Mouse (Mus musculus) liver, embryonic 14 days (tissue): Measurements from ENCODE around the gene Klk1b4. TPM values are rescaled to one million over a fixed set of nuclear protein-coding genes. Genes with fewer than 3 reads are reported as not detected.

ENCODE experiments used
- polyA plus RNA-seq: library from polyadenylated mRNA; depleted of rRNA; stranded (reverse); fragments of >200 nt; gene quantifications from 2 replicates; pipeline ENCODE4 v1.2.3, GENCODE M21; 2012; rRNA removed

Gene Klk1b4
- polyA plus RNA-seq = not detected in 2 replicates

GRCm38 (mm10) chr7:44207135-44207534 is at the start of gene Klk1b4:
TSS of gene Klk1b4 (plus strand) at chr7:44207435.

GRCm38 (mm10) chr7:44187936-44188335 is 19.3 kb upstream of the Klk1b4 start, which contains the start of gene Klk1b24:
TSS of gene Klk1b24 (plus strand) at chr7:44188236.

GRCm38 (mm10) chr7:44197891-44198290 is 9.3 kb upstream of the Klk1b4 start, which contains the start of gene Klk1b3:
TSS of gene Klk1b3 (plus strand) at chr7:44198191.

GRCm38 (mm10) chr7:44215645-44216044 is 8.4 kb downstream of the Klk1b4 start, which contains the start of gene Klk1b5:
TSS of gene Klk1b5 (plus strand) at chr7:44215945.

GRCm38 (mm10) chr7:44225076-44225475 is 17.8 kb downstream of the Klk1b4 start, which contains the start of gene Klk1:
TSS of gene Klk1 (plus strand) at chr7:44225360.

GRCm38 (mm10) chr7:44235909-44236308 is 28.7 kb downstream of the Klk1b4 start, which contains the start of gene Gm36864:
TSS of gene Gm36864 (plus strand) at chr7:44236177.

GRCm38 (mm10) chr7:44246055-44246983 is 39.1 kb downstream of the Klk1b4 start, which contains the start of the genes 1700028J19Rik and 2410002F23Rik:
TSS of gene 1700028J19Rik (minus strand) at chr7:44246695.
TSS of gene 2410002F23Rik (plus strand) at chr7:44246722.

GRCm38 (mm10) chr7:44257278-44257677 is 50.0 kb downstream of the Klk1b4 start, which contains the start of gene Acp4:
TSS of gene Acp4 (minus strand) at chr7:44257378.

GRCm38 (mm10) chr7:44261147-44261546 is 53.9 kb downstream of the Klk1b4 start, which contains the start of gene Gm15517:
TSS of gene Gm15517 (plus strand) at chr7:44261447.

Other genes with a start within 250 kb of the Klk1b4 start
- gene Klk1b1, start 240.7 kb upstream of the Klk1b4 start, polyA plus RNA-seq = not detected in 2 replicates
- gene Klk1b9, start 231.4 kb upstream of the Klk1b4 start, polyA plus RNA-seq = not detected in 2 replicates
- not detected in 2 replicates for gene Klk1b11, start 211.6 kb upstream of the Klk1b4 start, polyA plus RNA-seq
- gene Klk1b26, start 195.3 kb upstream of the Klk1b4 start, polyA plus RNA-seq = not detected in 2 replicates
- gene Klk1b27, start 155.1 kb upstream of the Klk1b4 start, polyA plus RNA-seq = not detected in 2 replicates
- gene Klk1b21, start 105.1 kb upstream of the Klk1b4 start, polyA plus RNA-seq = not detected in 2 replicates
- gene Klk1b22, start 94.8 kb upstream of the Klk1b4 start, polyA plus RNA-seq = not detected in 2 replicates
- gene Klk1b16, start 70.7 kb upstream of the Klk1b4 start, polyA plus RNA-seq = not detected in 2 replicates
- not detected in 2 replicates for gene Klk1b24, start 19.2 kb upstream of the Klk1b4 start, polyA plus RNA-seq
- gene Klk1b3, start 9.2 kb upstream of the Klk1b4 start, polyA plus RNA-seq = not detected in 2 replicates
- gene Klk1b5, start 8.5 kb downstream of the Klk1b4 start, polyA plus RNA-seq = not detected in 2 replicates
- 0.03 TPM in 1 of 2 replicates, not detected in the other for gene Klk1, start 17.9 kb downstream of the Klk1b4 start, polyA plus RNA-seq
- not detected in 2 replicates for gene Gm36864, start 28.7 kb downstream of the Klk1b4 start, polyA plus RNA-seq
- 1.0 TPM in 2 replicates for gene 1700028J19Rik, start 39.3 kb downstream of the Klk1b4 start, polyA plus RNA-seq
- 40.7 and 42.2 TPM in 2 replicates for gene 2410002F23Rik, start 39.3 kb downstream of the Klk1b4 start, polyA plus RNA-seq
- gene Acp4, start 49.9 kb downstream of the Klk1b4 start, polyA plus RNA-seq = not detected in 2 replicates
- not detected in 2 replicates for gene Gm15517, start 54.0 kb downstream of the Klk1b4 start, polyA plus RNA-seq
- gene Clec11a, start 99.5 kb downstream of the Klk1b4 start, polyA plus RNA-seq = 0.36 and 0.86 TPM in 2 replicates
- gene Shank1, start 102.8 kb downstream of the Klk1b4 start, polyA plus RNA-seq = 0.02 and 0.03 TPM in 2 replicates
- gene Syt3, start 176.7 kb downstream of the Klk1b4 start, polyA plus RNA-seq = 0.02 TPM in 2 replicates
- 0.12 and 0.18 TPM in 2 replicates for gene 1700008O03Rik, start 178.4 kb downstream of the Klk1b4 start, polyA plus RNA-seq
- gene Lrrc4b, start 221.6 kb downstream of the Klk1b4 start, polyA plus RNA-seq = 0.02 and 0.09 TPM in 2 replicates